Mouse (Mus musculus) common myeloid progenitor, adult 5-6 weeks (primary cell): ENCODE measurements around the gene Otud4. TPM values are rescaled to one million over a fixed set of nuclear protein-coding genes. Genes with fewer than 3 reads are reported as not detected.
A peak's percentile ranks its signal among the peaks of the same experiment; 100 is the strongest.

Source experiments
- ATAC-seq: replicated peaks from 2 replicates; pipeline ENCODE4 v1.8.0; 2016; ENCODE audit warnings: low read depth, mild to moderate bottlenecking, moderate TSS enrichment, inconsistent platforms; ENCODE audit not compliant: poor library complexity, severe bottlenecking
- total RNA-seq: library from RNA; stranded (forward); fragments of 200-1000, 187-1606 nt; gene quantifications from 2 replicates; pipeline ENCODE4 v1.2.3, GENCODE M21; 2017

Otud4 gene
- total RNA-seq, 1 experiment from 2014 or later, result 77.6 TPM

GRCm38 (mm10) chr8:79724589-79724988 is 85.2 kb downstream of the Otud4 start:
- ATAC-seq, result peak; percentile 60; the same call in 1 of the 2 replicates

Other genes with a start within 250 kb of the Otud4 start
- gene Smad1, start 240.1 kb upstream of the Otud4 start, total RNA-seq, result 15.5 and 20.6 TPM in 2 replicates
- 275 and 301 TPM in 2 replicates for gene Abce1, start 72.1 kb downstream of the Otud4 start, total RNA-seq
- gene Anapc10, start 72.2 kb downstream of the Otud4 start, total RNA-seq, result 10.2 and 13.6 TPM in 2 replicates